Mouse (Mus musculus) small intestine, adult 10 weeks (tissue): Measurements from ENCODE around the gene 4430402I18Rik. TPM values are rescaled to one million over a fixed set of nuclear protein-coding genes. Genes with fewer than 3 reads are reported as not detected.

Experiments used
- polyA plus RNA-seq: library from polyadenylated mRNA; stranded (reverse); fragments of 350-450 nt; fragmentation: Illumina TruSeq; extraction: RNeasy Lipid Tissue Mini Kit (QIAGEN cat#74804); gene quantifications from one replicate; pipeline ENCODE4 v1.2.3, GENCODE M21; 2014; ENCODE audit warnings: low replicate concordance

The 4430402I18Rik gene
- 12.4 TPM for polyA plus RNA-seq

GRCm38 (mm10) chr19:28967652-28968051 is at the start of gene 4430402I18Rik:
4430402I18Rik (minus strand) TSS chr19:28967800.

DNA sequence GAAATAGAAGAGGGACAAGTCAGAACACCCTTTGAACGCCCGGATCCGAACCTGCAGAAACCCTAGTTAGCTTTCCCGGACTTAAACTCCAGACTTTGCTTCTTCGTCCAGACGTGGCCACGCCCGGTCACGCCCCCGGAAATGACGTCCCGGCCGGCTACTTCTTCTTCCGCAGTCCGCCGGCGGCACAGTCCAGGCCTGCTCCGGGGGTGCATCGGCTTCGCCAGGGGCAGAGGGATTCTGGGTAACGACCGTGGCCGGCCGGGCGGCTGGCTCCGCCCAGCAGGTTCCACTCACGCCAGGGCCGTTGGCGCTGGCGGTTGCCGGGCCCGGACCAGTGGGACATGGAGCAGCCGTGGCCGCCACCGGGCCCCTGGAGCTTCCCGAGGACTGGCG is 22.6 kb upstream of the 4430402I18Rik start, which contains the start of gene Cdc37l1:
Gene Cdc37l1, plus strand, starts transcription at position 159 of the 396 bp plus-strand sequence.

GRCm38 (mm10) chr19:28963842-28964551 is 3.6 kb downstream of the 4430402I18Rik start, which contains the start of gene Plpp6:
Plpp6 (plus strand) TSS chr19:28963953.

Other genes starting within 250 kb of the 4430402I18Rik start
- gene Slc1a1, start 132.8 kb downstream of the 4430402I18Rik start, polyA plus RNA-seq: 28.7 TPM
- 109 TPM for gene Plpp6, start 3.8 kb downstream of the 4430402I18Rik start, polyA plus RNA-seq
- gene Cdc37l1, start 22.6 kb upstream of the 4430402I18Rik start, polyA plus RNA-seq: 50.2 TPM
- gene Ak3, start 80.2 kb upstream of the 4430402I18Rik start, polyA plus RNA-seq: 442 TPM
- 1.6 TPM for gene Rcl1, start 133.6 kb upstream of the 4430402I18Rik start, polyA plus RNA-seq